Mouse (Mus musculus): ENCODE results near the gene Slc29a4. TPM values are rescaled to one million over a fixed set of nuclear protein-coding genes. Genes with fewer than 3 reads are reported as not detected.

Slc29a4 gene
- polyA plus RNA-seq, 1 experiment from 2014 or later = 5.1 TPM

- no peak overlapping the region for H3K4me2 ChIP-seq (replicated peaks; ENCODE audit: low read depth, low read length)
- H3K9me3 ChIP-seq (ENCODE audit: low read length) = no peaks in the 10 kb centered on the region
- no peak overlapping the region for H3K9ac ChIP-seq (replicated peaks; ENCODE audit: low read length)
- H3K27me3 ChIP-seq (ENCODE audit: insufficient read depth, low read length) = no peaks in the 10 kb centered on the region
- no peaks in the 10 kb centered on the region for H3K4me1 ChIP-seq (ENCODE audit: insufficient read depth, low read length)
- no peak for ATAC-seq (ENCODE audit: low FRiP score, low TSS enrichment)
- 81% methylated on average over 21 of the region's 21 CpGs for WGBS
- peaks cover 85% of the 10 kb centered on the region for H3K36me3 ChIP-seq (ENCODE audit: insufficient read depth, low read length)
- no peak overlapping the region for H3K27ac ChIP-seq (ENCODE audit: low read length)
- H3K4me3 ChIP-seq (ENCODE audit: low read length) = no peak overlapping the region
Measured at GRCm38 (mm10) chr5:142762082-142762807, 69.9 kb downstream of the Slc29a4 start.

GRCm38 (mm10) chr5:142764306-142764705 is 72.0 kb downstream of the Slc29a4 start:
- Histone ChIP-seq H3K4me2 (replicated peaks; ENCODE audit: low read depth, low read length) (no peak overlapping the region), H3K27ac (ENCODE audit: low read length) (no peak overlapping the region), H3K4me3 (ENCODE audit: low read length) (no peak overlapping the region), H3K36me3 (ENCODE audit: insufficient read depth, low read length) (peaks cover 69% of the 10 kb centered on the region), H3K9me3 (ENCODE audit: low read length) (no peaks in the 10 kb centered on the region), H3K27me3 (ENCODE audit: insufficient read depth, low read length) (no peaks in the 10 kb centered on the region), H3K4me1 (ENCODE audit: insufficient read depth, low read length) (peaks cover 2% of the 10 kb centered on the region), H3K9ac (replicated peaks; ENCODE audit: low read length) (no peak overlapping the region)
- WGBS = 59% methylated on average over 11 of the region's 11 CpGs
- no peak for ATAC-seq (ENCODE audit: low FRiP score, low TSS enrichment)

- no peaks in the 10 kb centered on the region for H3K9me3 ChIP-seq (ENCODE audit: low read length)
- H3K27me3 ChIP-seq (ENCODE audit: insufficient read depth, low read length) = no peaks in the 10 kb centered on the region
- no peak overlapping the region for H3K9ac ChIP-seq (replicated peaks; ENCODE audit: low read length)
- no peak overlapping the region for H3K4me2 ChIP-seq (replicated peaks; ENCODE audit: low read depth, low read length)
- ATAC-seq (ENCODE audit: low FRiP score, low TSS enrichment) = no peak
- H3K4me3 ChIP-seq (ENCODE audit: low read length) = no peak overlapping the region
- H3K36me3 ChIP-seq (ENCODE audit: insufficient read depth, low read length) = peaks cover 64% of the 10 kb centered on the region
- H3K4me1 ChIP-seq (ENCODE audit: insufficient read depth, low read length) = peaks cover 5% of the 10 kb centered on the region
- WGBS = 88% methylated on average over 15 of the region's 15 CpGs
- H3K27ac ChIP-seq (ENCODE audit: low read length) = no peak overlapping the region
Measured at GRCm38 (mm10) chr5:142764889-142765288, 72.6 kb downstream of the Slc29a4 start.

GRCm38 (mm10) chr5:142766708-142767107 is 74.4 kb downstream of the Slc29a4 start:
- peaks cover 59% of the 10 kb centered on the region for H3K36me3 ChIP-seq (ENCODE audit: insufficient read depth, low read length)
- peaks cover 5% of the 10 kb centered on the region for H3K4me1 ChIP-seq (ENCODE audit: insufficient read depth, low read length)
- no peaks in the 10 kb centered on the region for H3K9me3 ChIP-seq (ENCODE audit: low read length)
- WGBS = 85% methylated on average over 3 of the region's 3 CpGs
- no peak overlapping the region for H3K4me2 ChIP-seq (replicated peaks; ENCODE audit: low read depth, low read length)
- no peak for ATAC-seq (ENCODE audit: low FRiP score, low TSS enrichment)
- H3K27me3 ChIP-seq (ENCODE audit: insufficient read depth, low read length) = no peaks in the 10 kb centered on the region
- H3K27ac ChIP-seq (ENCODE audit: low read length) = no peak overlapping the region
- no peak overlapping the region for H3K4me3 ChIP-seq (ENCODE audit: low read length)
- no peak overlapping the region for H3K9ac ChIP-seq (replicated peaks; ENCODE audit: low read length)

GRCm38 (mm10) chr5:142767937-142768336 is 75.6 kb downstream of the Slc29a4 start:
- 19% methylated on average over 7 of the region's 7 CpGs for WGBS
- no peaks in the 10 kb centered on the region for H3K9me3 ChIP-seq (ENCODE audit: low read length)
- H3K27ac ChIP-seq (ENCODE audit: low read length) = no peak overlapping the region
- H3K9ac ChIP-seq (replicated peaks; ENCODE audit: low read length) = no peak overlapping the region
- no peak for ATAC-seq (ENCODE audit: low FRiP score, low TSS enrichment)
- H3K4me3 ChIP-seq (ENCODE audit: low read length) = no peak overlapping the region
- H3K4me1 ChIP-seq (ENCODE audit: insufficient read depth, low read length) = peaks cover 5% of the 10 kb centered on the region
- no peaks in the 10 kb centered on the region for H3K27me3 ChIP-seq (ENCODE audit: insufficient read depth, low read length)
- H3K36me3 ChIP-seq (ENCODE audit: insufficient read depth, low read length) = peaks cover 58% of the 10 kb centered on the region
- no peak overlapping the region for H3K4me2 ChIP-seq (replicated peaks; ENCODE audit: low read depth, low read length)

- no peak for ATAC-seq (ENCODE audit: low FRiP score, low TSS enrichment)
- WGBS = 55% methylated on average over 10 of the region's 10 CpGs
Measured at GRCm38 (mm10) chr5:142768352-142769267, 76.3 kb downstream of the Slc29a4 start.

GRCm38 (mm10) chr5:142769641-142770040 is 77.3 kb downstream of the Slc29a4 start:
- H3K36me3 ChIP-seq (ENCODE audit: insufficient read depth, low read length) = peaks cover 58% of the 10 kb centered on the region
- no peaks in the 10 kb centered on the region for H3K27me3 ChIP-seq (ENCODE audit: insufficient read depth, low read length)
- H3K27ac ChIP-seq (ENCODE audit: low read length) = 0 out of 2 replicates have a peak overlapping the region, but pooled peaks have one; percentile 38
- 67% methylated on average over 5 of the region's 5 CpGs for WGBS
- peaks cover 5% of the 10 kb centered on the region for H3K4me1 ChIP-seq (ENCODE audit: insufficient read depth, low read length)
- no peak for ATAC-seq (ENCODE audit: low FRiP score, low TSS enrichment)
- no peak overlapping the region for H3K4me3 ChIP-seq (ENCODE audit: low read length)
- no peaks in the 10 kb centered on the region for H3K9me3 ChIP-seq (ENCODE audit: low read length)
- H3K4me2 ChIP-seq (replicated peaks; ENCODE audit: low read depth, low read length) = no peak overlapping the region
- no peak overlapping the region for H3K9ac ChIP-seq (replicated peaks; ENCODE audit: low read length)

More at GRCm38 (mm10) chr5:142768352-142769267, 76.3 kb downstream of the Slc29a4 start:
- Histone ChIP-seq H3K27ac (ENCODE audit: low read length) (no peak overlapping the region), H3K27me3 (ENCODE audit: insufficient read depth, low read length) (no peaks in the 10 kb centered on the region), H3K9me3 (ENCODE audit: low read length) (no peaks in the 10 kb centered on the region), H3K4me1 (ENCODE audit: insufficient read depth, low read length) (peaks cover 5% of the 10 kb centered on the region), H3K9ac (replicated peaks; ENCODE audit: low read length) (no peak overlapping the region), H3K36me3 (ENCODE audit: insufficient read depth, low read length) (peaks cover 58% of the 10 kb centered on the region), H3K4me3 (ENCODE audit: low read length) (no peak overlapping the region), H3K4me2 (replicated peaks; ENCODE audit: low read depth, low read length) (no peak overlapping the region)

GRCm38 (mm10) chr5:142771034-142771433 is 78.7 kb downstream of the Slc29a4 start:
- Histone ChIP-seq H3K9ac (replicated peaks; ENCODE audit: low read length) (0 out of 2 replicates have a peak overlapping the region, but pooled peaks have one; percentile 7), H3K9me3 (ENCODE audit: low read length) (no peaks in the 10 kb centered on the region), H3K4me1 (ENCODE audit: insufficient read depth, low read length) (peaks cover 5% of the 10 kb centered on the region), H3K4me3 (ENCODE audit: low read length) (no peak overlapping the region), H3K36me3 (ENCODE audit: insufficient read depth, low read length) (peaks cover 58% of the 10 kb centered on the region), H3K27ac (ENCODE audit: low read length) (no peak overlapping the region), H3K4me2 (replicated peaks; ENCODE audit: low read depth, low read length) (no peak overlapping the region), H3K27me3 (ENCODE audit: insufficient read depth, low read length) (no peaks in the 10 kb centered on the region)
- no peak for ATAC-seq (ENCODE audit: low FRiP score, low TSS enrichment)
- 86% methylated on average over 4 of the region's 4 CpGs for WGBS

- H3K4me2 ChIP-seq (replicated peaks; ENCODE audit: low read depth, low read length) = no peak overlapping the region
- H3K4me1 ChIP-seq (ENCODE audit: insufficient read depth, low read length) = peaks cover 5% of the 10 kb centered on the region
- H3K9me3 ChIP-seq (ENCODE audit: low read length) = no peaks in the 10 kb centered on the region
- no peak overlapping the region for H3K27ac ChIP-seq (ENCODE audit: low read length)
- no peaks in the 10 kb centered on the region for H3K27me3 ChIP-seq (ENCODE audit: insufficient read depth, low read length)
- H3K9ac ChIP-seq (replicated peaks; ENCODE audit: low read length) = no peak overlapping the region
- H3K36me3 ChIP-seq (ENCODE audit: insufficient read depth, low read length) = peaks cover 62% of the 10 kb centered on the region
- no peak overlapping the region for H3K4me3 ChIP-seq (ENCODE audit: low read length)
- 94% methylated on average over 15 of the region's 15 CpGs for WGBS
- ATAC-seq (ENCODE audit: low FRiP score, low TSS enrichment) = no peak
Measured at GRCm38 (mm10) chr5:142771964-142772363, 79.7 kb downstream of the Slc29a4 start.

Measured in kidney, embryonic 16.5 days (tissue).